Mouse (Mus musculus): Measurements from ENCODE around the gene Tle6. TPM values are rescaled to one million over a fixed set of nuclear protein-coding genes. Genes with fewer than 3 reads are reported as not detected.
A peak's percentile ranks its signal among the peaks of the same experiment; 100 is the strongest.
"Not testable (repeated sequence)": the region's sequence is repeated elsewhere in the genome, so short reads cannot be mapped to it uniquely, and the experiment has no call there.

The Tle6 gene
- total RNA-seq (2021): 1 to 10 TPM; 4.2 to 5.8 TPM

GRCm38 (mm10) chr10:81600738-81601203 lies at the start of gene Tle6:
Gene Tle6, minus strand, starts transcription at chr10:81601073.
- intact Hi-C loops (cut with DNase I): loop anchor here (5.0 to 10.0 kb wide), 2 partner anchors 38 to 574 kb away; no protein-coding TSS in a partner anchor
- DNase-seq (ENCODE audit: low spot score in 2 of 2): peak; percentile 92 to 95

DNA sequence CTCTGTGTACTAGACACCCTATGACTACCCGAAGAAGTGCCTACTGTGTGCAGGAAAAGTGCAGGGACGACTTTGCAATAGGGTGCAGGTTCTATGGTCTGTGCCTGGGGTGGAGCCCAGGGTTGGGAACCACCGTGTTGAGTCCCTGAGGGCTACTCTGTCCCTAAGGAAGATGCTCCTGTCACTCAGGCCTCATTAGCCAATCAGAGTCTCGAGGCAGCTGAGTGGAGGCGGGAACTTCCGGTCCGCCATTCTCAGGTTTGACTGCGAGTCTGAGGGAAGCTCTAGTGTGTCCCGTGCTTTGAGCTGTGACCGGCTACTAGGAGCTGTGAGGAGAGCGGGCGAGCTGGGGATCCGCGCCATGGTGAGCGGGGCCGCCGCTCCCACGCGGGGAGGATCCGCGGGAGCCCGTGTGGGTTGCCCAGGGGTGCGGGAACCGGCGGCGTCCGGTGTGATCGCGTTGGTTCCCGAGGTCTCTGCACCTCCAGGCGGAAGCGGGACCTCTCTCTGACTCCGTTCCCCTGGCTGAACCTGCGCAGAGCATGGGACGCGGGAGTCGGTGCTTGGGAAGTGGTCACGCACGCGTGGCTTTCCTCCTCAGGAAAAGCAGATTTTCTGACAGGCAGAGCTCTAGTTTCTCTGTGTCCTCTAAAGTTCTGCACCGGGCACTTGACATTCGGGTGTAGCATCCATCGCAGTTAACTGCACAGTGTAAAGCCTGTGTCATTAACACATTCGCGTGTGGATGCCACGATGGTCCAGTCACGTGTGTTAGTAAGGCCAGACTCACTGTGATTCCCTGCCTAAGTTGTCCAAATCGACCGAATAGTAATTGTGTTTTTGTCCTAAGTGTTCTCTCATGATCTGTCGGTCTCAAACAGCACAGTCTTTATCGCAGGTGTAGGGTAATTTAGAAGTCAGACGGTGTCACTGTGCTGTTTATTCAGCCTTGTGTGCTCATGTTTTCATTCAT lies 48.2 kb upstream of the Tle6 start, which contains the start of gene Gm10778:
TSS of gene Gm10778 (plus strand) at position 257 of the 973 bp plus-strand sequence.
- intact Hi-C loops (cut with DNase I): not testable (repeated sequence)
- peak; percentile 87 to 94 for DNase-seq (ENCODE audit: low spot score in 2 of 2)

GRCm38 (mm10) chr10:81646015-81646555 lies 45.2 kb upstream of the Tle6 start:
- no peak for DNase-seq (ENCODE audit: low spot score in 2 of 2)
- intact Hi-C loops (cut with DNase I): no loop called here

- no peak for DNase-seq (ENCODE audit: low spot score in 2 of 2)
- intact Hi-C loops (cut with DNase I): no loop called here
These were observed 44.5 kb upstream of the Tle6 start for GRCm38 (mm10) chr10:81645391-81645790.

GRCm38 (mm10) chr10:81644716-81645115 lies 43.8 kb upstream of the Tle6 start:
- DNase-seq (ENCODE audit: low spot score in 2 of 2): no peak
- intact Hi-C loops (cut with DNase I): no loop called here

DNA sequence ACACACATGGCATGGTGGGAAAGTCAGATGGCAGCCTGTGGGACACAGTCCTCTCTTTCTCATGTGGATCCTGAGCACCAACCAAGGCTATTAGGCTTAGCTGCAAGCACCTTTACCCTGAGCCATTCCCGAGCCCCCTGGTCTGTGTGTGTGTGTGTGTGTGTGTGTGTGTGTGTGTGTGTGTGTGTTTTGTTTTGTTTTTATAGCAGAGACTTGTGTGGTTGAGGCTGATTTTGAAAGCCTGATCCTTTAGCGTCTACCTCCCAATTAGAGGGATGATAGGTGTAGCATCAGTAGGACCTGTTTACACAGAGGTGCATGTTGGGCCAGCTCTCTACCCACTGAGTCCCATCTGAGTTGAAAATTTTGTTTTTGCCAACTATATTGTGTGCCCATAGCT lies 43.3 kb upstream of the Tle6 start:
- DNase-seq (ENCODE audit: low spot score in 2 of 2): no peak
- intact Hi-C loops (cut with DNase I): no loop called here

- DNase-seq (ENCODE audit: low spot score in 2 of 2): peak; percentile 97 to 98
- intact Hi-C loops (cut with DNase I): no loop called here
These were observed 42.7 kb upstream of the Tle6 start for GRCm38 (mm10) chr10:81643449-81644055.

DNA sequence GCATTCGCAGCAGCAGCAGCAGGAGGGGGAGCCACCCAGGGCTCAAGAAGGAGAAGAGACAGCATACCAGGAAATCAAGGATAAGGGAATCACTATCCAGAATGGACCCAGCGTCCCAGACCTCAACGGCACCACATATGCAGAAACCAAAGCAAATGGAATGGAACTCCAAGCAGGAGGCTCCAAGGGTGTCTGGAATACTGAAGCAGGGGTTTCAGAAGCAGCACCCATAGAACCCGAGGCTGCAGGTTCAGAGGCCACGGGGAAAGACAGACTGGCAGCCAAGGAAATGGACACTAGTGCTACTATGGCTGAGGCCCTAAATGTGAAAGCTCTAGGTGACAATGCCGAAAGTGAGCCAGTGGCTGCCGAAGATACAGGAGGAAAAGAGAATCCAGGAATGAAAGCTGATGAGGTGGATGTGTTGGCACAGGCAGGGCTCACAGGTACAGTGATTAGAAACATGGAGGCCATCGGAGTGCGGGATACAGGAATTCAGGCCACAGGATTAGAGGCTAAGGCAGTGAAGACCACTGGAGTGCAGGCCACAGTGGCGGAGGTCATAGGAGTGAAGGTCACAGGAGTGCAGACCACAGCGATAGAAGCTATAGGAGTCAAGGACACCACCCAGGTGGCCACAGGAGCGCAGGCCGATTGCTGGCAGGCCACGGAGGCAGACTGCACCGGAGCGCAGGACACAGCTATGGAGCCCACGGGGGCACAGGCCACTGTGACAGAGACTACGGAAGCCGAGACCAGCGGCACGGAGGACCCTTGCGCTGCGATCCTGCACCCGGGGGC lies 42.0 kb upstream of the Tle6 start:
- DNase-seq (ENCODE audit: low spot score in 2 of 2): peak; percentile 39 to 45
- intact Hi-C loops (cut with DNase I): no loop called here

DNA sequence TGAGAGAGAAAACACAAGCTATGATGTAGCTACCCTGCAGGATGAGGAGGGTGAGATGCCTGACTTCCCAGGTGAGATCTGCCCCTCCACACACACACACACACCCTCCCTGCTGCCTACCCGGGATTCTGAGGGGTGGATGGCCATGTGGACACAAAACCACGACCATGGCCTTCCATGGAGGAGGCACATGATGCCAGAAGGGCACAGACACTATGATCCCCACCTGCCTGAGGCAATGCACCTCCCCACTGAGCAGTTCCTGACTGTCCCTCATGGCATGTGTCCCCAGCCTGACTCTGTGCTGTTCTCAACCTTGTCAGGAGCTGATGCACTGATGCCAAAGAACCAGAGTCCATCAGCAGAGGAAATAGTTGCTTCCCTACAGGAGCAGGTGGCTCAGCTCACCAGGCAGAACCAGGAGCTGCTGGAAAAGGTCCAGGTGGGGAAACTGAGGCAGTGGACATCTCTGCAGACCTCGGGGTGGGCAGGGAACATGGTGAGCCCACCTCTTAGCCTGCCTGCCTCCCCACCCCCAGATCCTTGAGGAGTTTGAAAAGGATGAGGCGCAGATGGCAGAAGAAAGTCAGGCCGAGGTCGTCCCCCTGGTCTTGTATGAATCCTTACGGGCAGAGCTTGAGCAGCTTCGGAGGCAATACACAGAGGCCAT lies 41.2 kb upstream of the Tle6 start:
- intact Hi-C loops (cut with DNase I): no loop called here
- no peak for DNase-seq (ENCODE audit: low spot score in 2 of 2)

DNA sequence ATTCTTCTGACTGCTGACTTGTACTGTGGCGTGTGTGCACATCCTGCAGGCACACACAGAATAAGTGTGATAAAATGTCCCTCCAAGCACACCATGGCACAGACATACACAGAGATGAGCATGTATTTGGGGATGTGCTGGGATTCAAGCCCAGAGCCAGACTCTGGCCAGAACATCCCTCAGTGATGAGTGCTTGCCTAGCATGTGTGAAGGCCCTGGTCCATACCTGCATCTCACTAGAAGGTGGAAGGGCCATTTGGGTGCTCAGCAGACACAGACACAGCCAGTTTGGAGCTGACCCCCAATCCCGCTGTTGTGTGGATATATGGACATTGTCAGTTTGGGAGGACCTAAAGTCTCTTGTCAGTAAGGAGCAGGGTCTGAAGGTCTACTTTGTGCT lies 40.7 kb upstream of the Tle6 start:
- intact Hi-C loops (cut with DNase I): no loop called here
- no peak for DNase-seq (ENCODE audit: low spot score in 2 of 2)

- DNase-seq (ENCODE audit: low spot score in 2 of 2); intact Hi-C loops (cut with DNase I): not testable (repeated sequence)
These were observed 40.0 kb upstream of the Tle6 start for GRCm38 (mm10) chr10:81640825-81641224.

DNA sequence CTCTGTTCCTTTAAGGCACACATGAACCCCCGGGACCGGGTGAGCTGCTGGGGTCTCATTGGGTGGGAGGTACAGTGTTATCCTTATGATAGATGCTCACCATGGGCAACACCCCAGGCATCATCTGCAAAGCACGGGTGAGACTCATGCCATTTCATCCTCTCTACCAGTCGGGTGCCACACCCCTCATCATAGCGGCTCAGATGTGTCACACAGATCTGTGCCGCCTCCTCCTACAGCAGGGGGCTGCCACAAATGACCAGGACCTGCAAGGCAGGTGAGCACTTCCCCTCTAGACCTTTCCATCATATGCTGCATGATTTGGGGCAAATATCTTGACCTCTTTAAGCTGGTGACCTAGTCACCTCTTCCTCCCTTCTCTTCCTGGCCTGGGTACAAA lies 37.2 kb upstream of the Tle6 start:
- intact Hi-C loops (cut with DNase I): no loop called here
- DNase-seq (ENCODE audit: low spot score in 2 of 2): no peak

DNA sequence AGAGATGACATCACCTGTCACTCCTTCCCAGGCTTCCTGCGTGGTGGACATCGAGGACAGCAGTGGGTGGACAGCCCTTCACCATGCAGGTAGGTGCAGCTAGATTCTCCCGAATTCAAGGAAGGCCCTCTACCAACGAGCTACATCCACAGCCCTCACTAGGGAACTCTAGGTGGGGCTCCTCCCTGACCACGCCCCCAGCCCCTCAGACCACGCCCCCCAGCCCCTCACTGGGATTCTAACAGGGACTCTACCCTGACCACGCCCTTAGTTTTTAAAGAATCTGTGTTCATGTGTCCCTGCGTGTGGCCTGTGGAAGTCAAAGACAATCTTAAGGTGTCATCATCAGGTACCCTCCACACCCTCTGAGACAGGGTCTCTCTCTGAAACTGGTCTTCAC lies 35.5 kb upstream of the Tle6 start:
- intact Hi-C loops (cut with DNase I): no loop called here
- no peak for DNase-seq (ENCODE audit: low spot score in 2 of 2)

DNA sequence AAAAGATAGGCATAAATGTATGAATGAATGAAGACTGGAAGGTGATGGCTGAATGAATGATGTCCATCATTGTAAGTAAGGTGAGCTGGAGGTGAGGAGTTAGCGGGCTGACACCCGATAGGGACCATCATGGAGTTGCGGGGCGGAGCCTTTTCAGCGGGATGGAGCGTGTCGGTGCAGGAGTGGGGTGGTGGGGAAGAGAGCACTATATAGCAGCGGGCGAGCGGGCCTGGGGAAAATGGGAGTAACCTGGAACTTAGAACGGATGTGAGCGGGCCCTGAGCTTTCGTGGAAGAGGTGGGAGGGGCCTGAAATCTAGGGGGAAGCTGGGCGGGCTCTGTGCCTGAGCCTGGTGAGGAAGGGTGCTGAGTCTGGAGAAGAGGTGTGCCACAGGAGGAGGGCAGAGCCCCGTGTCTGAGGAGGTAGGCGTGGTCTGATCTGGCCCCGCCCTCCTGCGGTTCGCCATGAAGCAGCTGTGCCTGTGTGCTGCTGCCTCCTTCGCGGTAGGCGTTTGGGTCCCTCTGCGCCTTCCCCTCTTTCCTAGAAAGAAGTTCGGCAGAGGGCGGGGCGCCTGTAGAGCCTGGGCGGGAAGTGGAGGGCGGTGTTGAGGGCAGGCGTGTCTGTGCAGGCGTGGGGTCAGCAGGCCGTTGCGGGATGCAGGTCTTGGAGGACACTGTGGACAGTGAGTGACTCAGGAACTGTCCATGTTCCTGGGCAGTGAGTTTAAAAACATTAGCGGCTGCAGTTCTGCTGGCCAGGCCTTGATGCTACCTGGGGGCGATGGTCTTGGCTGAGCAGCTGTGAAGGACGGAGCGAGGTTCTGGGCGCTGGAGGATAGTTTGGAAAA lies 32.6 kb upstream of the Tle6 start:
- peak; percentile 84 to 91 for DNase-seq (ENCODE audit: low spot score in 2 of 2)
- intact Hi-C loops (cut with DNase I): no loop called here

DNA sequence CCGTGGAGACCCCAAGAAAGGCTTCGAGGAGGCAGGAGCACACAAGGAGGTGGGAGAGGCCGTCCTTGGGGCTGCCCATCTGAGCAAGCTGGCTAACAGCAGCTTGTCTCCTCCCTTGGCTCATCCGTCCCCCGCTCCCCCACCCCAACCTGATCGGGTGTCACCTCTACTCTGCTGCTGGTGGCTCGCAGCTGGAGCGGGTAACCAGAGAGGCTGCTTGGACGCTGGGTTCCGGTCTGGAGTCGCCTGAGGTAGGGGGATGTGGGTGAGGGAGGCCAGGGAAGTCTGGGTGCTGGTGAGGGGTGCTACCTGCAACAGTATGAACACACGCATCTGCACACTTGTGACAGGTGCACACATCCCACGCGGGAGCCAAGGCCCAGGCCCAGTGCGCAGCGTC lies 27.5 kb upstream of the Tle6 start, which contains the start of gene Ankrd24:
TSS of gene Ankrd24 (plus strand) at position 151 of the 400 bp plus-strand sequence.
- intact Hi-C loops (cut with DNase I): no loop called here
- DNase-seq (ENCODE audit: low spot score in 2 of 2): no peak

GRCm38 (mm10) chr10:81627836-81628220 lies 27.0 kb upstream of the Tle6 start:
- intact Hi-C loops (cut with DNase I): no loop called here
- DNase-seq (ENCODE audit: low spot score in 2 of 2): no peak

- intact Hi-C loops (cut with DNase I): no loop called here
- DNase-seq (ENCODE audit: low spot score in 2 of 2): peak; percentile 93 to 97
These were observed 26.3 kb upstream of the Tle6 start, which contains the start of gene Sirt6 for GRCm38 (mm10) chr10:81626994-81627835. Gene Sirt6, minus strand, starts transcription at chr10:81627797.
